Mouse (Mus musculus) c-Kit-positive CD71-positive TER-119-negative erythroid progenitor cells, embryonic 14.5 days (primary cell): ENCODE data around the gene Trim41.
"Not testable (repeated sequence)": the region's sequence is repeated elsewhere in the genome, so short reads cannot be mapped to it uniquely, and the experiment has no call there.

Experiments used
- DNase-seq: peaks from one replicate; pipeline ENCODE4 v3.0.0-alpha.2; 2013; ENCODE audit warnings: low read depth

The Trim41 gene

DNA sequence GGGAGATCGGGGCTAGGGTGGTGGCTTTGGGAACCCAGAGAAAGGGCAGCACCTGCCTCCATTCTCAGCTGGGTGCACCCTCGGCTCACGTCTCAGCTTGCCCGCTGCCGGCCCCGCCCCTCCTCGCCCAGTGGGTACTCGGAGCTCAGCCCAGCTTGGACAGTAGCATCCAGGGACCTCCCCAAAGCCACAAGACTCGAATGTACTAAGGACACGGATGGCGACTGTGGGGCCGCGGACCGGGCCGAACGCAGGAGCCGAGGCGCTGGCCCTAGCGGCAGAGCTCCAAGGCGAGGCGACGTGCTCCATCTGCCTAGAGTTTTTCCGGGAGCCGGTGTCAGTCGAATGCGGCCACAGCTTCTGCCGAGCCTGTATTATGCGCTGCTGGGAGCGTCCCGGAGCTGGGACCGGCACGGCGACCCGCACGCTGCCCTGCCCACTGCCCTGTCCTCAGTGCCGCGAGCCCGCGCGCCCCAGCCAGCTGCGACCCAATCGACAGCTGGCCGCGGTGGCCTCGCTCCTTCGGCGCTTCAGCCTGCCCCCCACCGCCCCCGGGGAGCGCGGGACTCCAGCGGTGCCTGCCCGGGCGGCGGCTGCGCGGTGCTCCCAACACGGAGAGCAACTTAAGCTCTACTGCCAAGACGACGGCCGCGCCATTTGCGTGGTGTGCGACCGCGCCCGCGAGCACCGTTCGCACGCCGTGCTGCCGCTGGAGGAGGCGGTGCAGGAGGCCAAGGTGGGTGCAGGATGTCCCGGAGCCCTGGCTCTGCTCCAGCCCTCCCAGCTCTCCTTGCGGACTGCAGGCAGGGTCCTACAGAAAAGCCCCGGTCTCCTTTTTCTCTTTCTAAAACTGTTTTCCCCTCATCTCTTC lies 20.4 kb upstream of the Trim41 start:
- no peak for DNase-seq

- no peak for DNase-seq
Measured at GRCm38 (mm10) chr11:48836990-48837309, 19.8 kb upstream of the Trim41 start.

- no peak for DNase-seq
Measured at GRCm38 (mm10) chr11:48835923-48836322, 18.8 kb upstream of the Trim41 start.

GRCm38 (mm10) chr11:48833731-48834639 lies 16.8 kb upstream of the Trim41 start:
- peak; percentile 79 for DNase-seq

DNA sequence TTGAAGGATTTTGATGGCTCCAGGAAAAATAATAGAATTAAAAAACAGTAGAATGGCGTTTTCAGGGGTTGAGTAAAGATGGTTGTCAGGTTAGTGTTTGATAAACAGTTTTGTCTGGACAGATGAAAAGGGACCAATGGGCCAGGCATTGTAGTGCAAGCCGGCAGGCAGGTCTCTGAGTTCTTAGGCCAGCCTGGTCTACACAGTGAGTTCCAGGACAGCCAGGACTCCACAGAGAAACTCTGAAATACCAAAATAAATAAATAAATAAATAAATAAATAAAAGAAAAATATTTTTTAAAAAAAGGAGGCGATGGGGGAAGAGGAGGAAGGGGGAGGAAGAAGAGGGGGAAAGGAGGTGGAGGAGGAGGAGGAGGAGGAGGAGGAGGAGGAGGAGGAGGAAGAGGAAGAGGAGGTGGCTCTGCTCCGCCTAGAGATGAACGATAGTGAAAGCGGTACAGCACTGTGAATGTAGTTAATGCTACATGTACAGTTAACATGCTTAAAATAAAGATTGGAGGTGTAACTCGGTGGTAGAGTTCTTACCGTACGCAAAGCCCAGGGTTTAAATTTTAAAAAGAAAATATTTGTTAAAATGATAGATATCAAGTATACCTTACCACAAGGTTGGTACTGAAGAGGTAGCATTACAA lies 16.1 kb upstream of the Trim41 start:
- no peak for DNase-seq

DNA sequence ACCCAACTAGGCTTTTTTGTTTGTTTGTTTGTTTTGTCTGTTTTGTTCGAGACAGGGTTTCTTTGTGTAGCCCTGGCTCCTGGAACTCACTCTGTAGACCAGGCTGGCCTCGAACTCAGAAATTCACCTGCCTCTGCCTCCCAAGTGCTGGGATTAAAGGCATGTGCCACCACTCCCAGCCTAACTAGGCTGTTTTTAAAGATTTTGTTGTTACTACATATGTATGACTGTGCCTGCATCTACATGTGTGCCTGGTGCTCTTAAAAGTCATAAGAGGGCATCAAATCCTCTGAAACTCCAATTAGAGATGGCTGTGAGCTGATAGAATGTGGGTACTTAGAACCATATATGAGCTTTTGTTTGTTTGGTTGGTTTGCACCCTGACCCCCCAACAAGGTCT lies 14.1 kb upstream of the Trim41 start:
- no peak for DNase-seq

DNA sequence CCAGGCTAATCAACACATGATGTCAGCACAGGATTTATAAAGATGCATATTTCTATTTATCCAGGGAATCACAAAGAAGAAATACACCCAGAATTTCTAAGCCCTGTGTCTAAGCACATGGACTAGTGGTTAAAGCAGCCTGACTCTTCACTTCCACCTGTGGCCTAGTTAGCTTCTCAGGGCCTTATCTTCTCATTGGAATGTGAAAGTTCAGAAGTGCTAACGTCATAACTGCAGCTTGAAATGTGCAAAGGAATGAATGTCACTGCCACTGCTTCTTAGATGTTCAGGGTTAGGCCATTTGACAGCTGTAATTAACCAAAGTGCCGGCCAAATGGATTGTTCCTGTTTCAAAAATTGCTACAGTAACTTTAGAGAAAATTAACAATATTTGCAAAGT lies 13.1 kb upstream of the Trim41 start:
- no peak for DNase-seq

- no peak for DNase-seq
Measured at GRCm38 (mm10) chr11:48827926-48828325, 10.8 kb upstream of the Trim41 start.

GRCm38 (mm10) chr11:48826752-48827096 lies 9.6 kb upstream of the Trim41 start:
- DNase-seq: no peak

DNA sequence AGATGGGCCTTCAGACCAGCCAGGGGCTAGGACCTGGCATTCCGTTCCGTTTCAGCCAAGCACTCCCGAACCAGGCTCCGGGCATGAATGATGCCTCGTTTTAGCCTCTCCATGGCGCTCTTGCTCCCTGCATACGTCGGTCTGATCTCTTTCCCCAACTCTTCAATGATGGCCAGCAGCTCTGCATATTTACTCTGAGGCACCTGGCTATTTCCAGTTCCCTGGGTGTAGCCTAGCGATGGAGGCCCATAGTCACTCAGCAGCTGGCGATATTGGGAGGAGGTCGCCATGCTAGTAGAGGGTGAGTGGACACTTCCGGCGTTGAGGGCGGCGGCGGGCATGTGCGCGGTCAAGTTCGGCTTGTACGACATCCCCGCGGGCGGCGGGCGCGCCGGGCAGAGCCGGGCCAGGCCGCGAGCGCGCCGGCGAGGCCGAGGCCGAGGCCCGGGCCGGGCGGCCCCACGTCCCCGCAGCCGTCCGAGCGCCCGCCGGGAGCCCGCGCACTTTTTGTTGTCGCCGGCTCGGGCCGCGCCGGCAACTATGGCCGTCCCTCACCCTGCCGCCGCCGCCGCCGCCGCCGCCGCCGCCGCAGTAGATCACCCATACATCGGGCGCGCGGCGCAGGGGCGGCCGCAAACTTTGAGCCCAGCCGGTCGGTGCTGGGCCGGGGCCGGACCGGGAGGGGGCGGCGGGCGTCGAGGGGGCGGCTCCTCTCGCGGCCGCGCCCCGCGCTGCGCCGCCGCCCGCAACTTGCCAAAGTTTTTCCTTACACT lies 9.0 kb upstream of the Trim41 start, which contains the start of the genes Trim7 and Gm12184:
Gene Trim7, plus strand, starts transcription at position 162 of the 773 bp plus-strand sequence.
Gene Gm12184, minus strand, starts transcription at position 677 of the 773 bp plus-strand sequence.
- not testable (repeated sequence) for DNase-seq

DNA sequence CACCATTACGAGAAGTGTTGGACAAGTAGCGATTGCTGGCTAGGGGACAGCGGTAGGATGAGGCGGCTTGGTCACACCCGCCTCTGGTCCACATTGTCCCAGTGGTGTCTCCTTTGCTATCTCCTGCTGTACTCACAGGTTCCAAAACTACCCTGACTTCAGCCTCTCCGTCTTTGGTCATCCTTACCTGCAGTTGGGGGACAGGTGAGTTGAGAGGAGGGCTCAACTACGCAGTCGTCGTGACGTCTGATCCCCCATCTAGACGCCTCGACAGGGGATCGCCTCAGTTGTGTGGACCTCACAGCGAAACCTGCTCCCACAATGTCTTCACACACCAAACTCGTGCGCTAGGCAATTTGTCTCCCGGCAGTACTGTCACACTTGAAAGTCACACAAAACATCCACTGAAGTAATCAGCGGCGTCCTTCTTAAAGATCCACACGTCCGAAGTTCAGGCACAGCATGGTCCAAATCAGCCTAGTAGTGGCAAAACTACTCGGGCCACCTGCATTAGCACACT lies 7.2 kb upstream of the Trim41 start:
- DNase-seq: no peak

- DNase-seq: peak; percentile 91
Measured at GRCm38 (mm10) chr11:48823536-48823972, 6.4 kb upstream of the Trim41 start.

DNA sequence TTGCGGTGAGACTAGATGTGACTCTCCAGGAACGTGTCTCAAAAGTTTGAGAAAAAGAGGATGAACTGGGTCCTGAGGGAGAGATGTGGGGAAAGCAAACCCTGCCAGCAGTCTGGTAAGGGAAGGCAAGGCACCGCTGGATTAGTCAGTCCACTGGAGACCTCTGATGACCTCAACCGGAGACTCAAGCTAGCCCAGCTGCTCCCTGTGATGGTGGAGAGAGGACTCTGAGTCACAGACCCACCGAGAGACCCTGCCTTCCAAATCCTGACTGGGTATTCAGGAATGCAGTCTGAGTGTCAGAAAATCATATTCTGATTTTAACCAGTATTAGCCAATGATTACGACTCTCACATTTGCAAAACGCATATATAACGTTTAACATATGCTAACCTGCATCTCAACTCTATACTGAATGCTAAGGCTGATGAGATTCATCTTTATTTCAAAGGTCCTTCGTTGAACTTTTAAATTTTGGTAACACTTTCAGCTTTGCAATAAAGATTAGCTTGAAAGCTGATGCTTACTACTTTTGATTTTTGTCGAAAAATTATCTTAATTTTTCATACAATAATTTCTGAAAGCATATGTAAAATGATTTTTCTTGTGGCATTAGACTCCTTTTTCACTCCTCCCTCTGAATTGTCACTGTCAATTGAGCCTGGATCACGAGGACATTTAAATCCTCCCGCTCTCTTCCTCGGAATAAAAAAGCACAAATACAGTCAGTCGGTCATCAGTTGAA lies 5.8 kb upstream of the Trim41 start:
- DNase-seq: no peak

DNA sequence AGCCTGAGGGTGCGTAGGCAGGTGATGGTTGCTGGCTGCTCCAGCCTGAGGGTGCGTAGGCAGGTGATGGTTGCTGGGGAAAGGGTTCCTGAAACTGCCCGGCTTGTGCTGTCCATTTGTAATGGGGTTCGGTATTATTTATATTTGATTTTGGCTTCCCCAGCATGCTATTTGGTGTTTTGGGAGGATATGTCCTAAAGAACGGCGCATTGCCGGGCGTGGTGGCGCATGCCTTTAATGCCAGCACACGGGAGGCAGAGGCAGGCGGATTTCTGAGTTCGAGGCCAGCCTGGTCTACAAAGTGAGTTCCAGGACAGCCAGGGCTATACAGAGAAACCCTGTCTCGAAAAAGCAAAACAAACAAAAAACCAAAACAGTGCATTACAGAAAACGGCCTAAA lies 4.1 kb upstream of the Trim41 start:
- DNase-seq: not testable (repeated sequence)

DNA sequence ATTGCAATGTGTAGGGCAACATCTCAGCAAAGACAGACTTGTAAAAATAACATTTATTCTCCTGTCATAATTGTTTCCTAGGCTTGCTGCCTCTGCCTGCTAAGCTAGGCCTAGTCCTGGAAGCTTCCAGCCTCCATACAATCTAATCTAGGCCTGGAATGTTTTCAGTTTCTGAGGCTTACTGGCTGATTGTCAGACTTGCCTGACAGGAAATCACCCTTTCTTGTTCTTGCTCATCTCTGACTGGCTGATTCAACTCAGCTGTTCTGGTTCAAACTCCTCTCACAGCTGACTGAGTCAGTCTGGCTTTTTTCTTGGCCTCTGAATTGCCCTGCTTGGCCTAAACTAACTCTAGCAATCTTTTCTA lies 3.1 kb upstream of the Trim41 start:
- no peak for DNase-seq

GRCm38 (mm10) chr11:48819614-48820307 lies 2.6 kb upstream of the Trim41 start:
- no peak for DNase-seq

- DNase-seq: peak; percentile 95
Measured at GRCm38 (mm10) chr11:48818346-48818745, 1.2 kb upstream of the Trim41 start.

DNA sequence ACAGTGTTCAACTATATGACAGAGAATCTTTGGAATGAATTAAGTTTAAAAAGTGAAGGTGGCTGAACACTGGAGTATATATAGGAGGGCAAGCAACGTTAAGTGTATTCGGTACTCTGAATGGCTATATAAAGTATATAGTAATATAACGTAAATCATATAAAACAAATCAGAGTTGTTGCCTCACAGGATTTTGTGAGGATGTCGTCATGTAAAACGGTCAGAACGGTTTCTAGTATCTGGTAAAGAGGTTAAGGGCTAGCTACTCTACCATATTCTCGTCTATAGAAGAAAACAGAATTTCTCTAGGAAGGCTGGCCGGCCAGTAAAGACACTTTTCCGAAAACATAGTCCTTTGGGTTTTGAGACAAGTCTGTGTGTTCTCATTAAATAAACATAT lies 641 bp upstream of the Trim41 start:
- no peak for DNase-seq

- DNase-seq: no peak
Measured at GRCm38 (mm10) chr11:48816281-48816781, 822 bp downstream of the Trim41 start.

- DNase-seq: no peak
Measured at GRCm38 (mm10) chr11:48815851-48816250, 1.3 kb downstream of the Trim41 start.
